Mouse (Mus musculus) R1 (cell line): ENCODE data around the gene Il9.

Source experiments
- DNase-seq: peaks from one replicate; pipeline ENCODE4 v3.0.0-alpha.2; 2018; ENCODE audit warnings: low read depth, low spot score

The Il9 gene

DNA sequence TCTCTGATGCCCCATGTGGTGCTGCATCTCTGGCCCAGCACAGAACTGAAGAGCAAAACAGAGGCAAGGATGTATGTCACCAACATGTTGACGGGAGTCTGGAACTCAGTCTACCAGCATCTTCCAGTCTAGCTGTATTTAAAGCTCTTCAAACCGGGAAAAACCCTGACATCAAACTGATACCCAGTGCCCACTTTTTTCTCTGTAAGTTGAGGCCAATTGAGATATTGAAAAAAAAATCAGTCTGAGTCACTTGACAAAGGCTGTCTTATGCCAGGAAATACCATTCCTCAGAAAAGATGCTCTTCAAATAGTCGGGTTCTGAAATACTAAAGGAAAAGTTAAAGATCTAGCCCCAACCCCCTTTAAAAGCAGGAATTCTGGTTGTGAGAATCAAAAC, at the start of gene Il9:
TSS of gene Il9 (minus strand) at position 101 of the 400 bp plus-strand sequence.
- DNase-seq = no peak

DNA sequence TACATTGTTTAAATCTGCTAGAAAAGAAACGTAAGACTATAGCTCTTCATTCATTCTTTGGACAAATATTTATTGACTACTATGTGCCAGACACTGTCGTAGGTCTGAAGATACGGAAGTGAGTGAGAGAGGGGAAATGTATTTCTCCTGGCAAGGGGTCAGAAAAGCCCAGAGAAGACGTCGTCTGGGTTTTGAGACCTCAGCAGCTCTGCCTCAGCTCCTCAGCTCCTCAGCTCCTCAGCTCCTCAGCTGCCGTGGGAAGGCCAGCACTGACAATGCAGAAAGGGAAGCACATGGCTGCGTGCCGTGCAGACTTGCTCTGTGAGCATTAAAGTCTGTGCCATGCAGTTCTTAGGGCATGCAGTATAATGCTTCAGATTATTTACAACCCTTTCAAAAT, 47.6 kb upstream of the Il9 start:
- DNase-seq = no peak

GRCm38 (mm10) chr13:56529031-56529430, 47.0 kb upstream of the Il9 start:
- DNase-seq = no peak

DNA sequence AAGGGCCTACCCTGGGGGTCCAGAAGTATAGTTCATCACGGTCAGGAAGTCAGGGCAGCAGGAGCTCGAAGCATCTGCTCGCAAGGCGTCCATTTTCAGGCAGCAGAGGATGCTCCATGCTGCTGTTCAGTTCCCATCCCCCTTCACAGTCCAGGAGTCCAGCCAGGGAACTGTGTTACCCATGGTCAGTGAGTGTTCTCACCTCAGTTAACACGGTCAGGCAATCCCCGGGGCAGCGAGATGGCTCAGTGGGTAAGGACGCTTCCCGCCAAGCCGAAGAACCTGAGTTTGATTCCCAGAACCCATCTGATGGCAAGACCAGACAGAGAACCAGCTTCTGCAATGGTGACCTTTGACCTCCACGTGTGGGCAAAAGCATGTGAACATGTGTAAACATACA, 46.2 kb upstream of the Il9 start:
- DNase-seq = no peak

DNA sequence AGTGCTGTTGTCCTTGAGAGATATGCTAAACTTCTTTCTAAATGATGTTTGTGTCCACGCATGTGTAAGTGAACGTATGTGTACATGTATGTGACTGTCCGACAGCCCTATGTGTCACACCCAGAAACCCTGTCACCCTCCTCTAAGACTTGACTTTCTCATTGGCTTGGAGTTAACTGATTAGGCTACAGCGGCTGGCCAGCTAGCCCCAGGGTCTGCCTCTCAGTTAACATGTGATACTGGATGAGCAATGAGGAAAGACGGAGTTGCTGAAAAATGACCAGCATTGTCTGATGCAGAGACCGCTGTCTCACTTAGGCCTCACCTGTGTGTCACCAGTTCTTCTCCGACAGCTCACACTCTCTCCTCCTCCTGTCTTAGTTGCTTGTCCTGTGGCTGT, 45.8 kb upstream of the Il9 start:
- DNase-seq = no peak

- no peak for DNase-seq
These were observed 44.8 kb upstream of the Il9 start for GRCm38 (mm10) chr13:56526871-56527270.

DNA sequence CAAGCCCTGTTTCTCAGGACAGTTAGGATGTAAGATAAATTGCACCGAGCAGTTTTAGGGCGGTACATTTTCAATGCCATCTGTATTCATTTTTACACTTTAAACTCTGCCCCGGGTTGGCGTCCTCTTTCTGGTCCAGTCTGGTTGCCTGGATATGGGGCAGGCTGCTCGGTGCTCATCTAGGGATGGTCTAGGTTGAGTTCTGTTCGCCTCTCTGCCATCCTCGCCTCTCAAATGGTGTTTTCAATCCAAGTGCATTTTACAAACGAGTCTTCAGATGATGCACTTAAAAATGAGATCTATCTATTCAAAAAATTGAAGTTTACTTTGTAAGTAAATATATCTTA, 40.7 kb upstream of the Il9 start:
- no peak for DNase-seq

GRCm38 (mm10) chr13:56522081-56522820, 40.2 kb upstream of the Il9 start, which contains the start of gene Fbxl21:
Fbxl21 (plus strand) TSS chr13:56522472.
- peak; percentile 92 for DNase-seq

- no peak for DNase-seq
These were observed 34.8 kb upstream of the Il9 start for GRCm38 (mm10) chr13:56516816-56517215.

DNA sequence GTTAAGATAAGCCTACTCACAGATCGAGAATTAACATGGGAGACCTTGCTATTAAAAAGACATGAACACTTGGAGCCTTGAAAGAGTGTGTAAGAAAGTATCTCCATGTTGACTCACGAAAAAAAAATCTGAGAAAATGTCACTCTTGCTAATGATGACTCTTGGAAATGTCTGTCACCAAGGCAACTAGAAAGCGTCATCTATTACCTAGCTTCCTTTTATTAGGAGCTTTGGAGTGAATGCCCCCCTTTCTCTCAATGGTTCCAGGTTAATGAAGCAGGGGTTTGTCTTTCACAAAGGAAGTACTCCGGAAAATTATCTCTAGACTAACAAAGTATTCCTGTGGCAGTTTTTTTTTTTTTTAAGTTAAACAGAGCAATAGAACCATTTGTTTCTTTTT, 34.3 kb upstream of the Il9 start:
- no peak for DNase-seq

DNA sequence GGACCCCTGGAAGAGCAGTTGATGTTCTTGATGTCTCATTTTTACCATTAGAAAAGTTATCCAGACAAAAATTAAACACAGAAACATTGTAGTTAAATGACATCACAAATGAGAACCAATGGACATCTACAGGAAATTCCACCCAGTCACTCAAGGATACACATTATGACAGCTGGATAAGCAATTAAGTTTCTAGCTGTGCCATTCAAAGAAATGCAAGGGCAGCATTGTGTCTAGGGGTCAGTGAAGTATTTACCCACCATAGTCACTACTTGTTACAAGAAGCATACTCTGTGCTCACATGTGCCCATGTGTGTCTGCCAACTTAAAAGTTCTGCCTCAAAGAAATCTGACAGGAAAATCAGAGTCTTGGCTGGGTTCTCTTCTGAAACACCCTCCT, 31.5 kb upstream of the Il9 start:
- no peak for DNase-seq

GRCm38 (mm10) chr13:56509796-56510195, 27.8 kb upstream of the Il9 start:
- DNase-seq = no peak

DNA sequence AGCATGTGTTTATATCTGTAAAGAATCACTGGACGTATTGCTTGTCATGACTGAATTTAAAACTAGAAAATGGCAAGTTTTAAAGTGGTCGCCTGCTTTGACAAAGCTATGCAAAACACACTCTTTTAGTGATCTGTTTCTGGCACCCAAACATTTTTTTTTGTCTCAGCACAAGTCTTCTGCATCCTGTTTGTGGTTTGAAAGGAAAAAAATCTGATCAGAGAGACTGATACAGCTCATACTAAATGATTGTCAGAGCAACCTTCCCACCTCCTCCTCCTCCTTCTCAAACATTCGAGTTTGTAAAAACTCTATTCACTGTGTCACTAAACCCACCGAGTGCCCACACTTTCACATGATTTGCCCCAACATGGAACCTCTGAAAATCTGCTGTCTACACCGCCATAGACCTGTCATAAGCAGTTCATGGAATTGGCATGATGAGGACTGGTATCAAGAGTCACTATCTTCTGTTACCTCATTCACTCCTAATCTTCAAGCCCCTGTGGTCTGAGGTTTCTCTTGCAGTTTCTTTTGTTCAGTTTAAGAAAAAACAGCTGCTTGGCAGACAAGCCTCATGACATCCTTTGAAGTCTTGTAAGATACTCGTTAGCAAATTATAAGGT, 24.9 kb upstream of the Il9 start:
- DNase-seq = no peak

- no peak for DNase-seq
These were observed 19.9 kb upstream of the Il9 start for GRCm38 (mm10) chr13:56501866-56502420.

GRCm38 (mm10) chr13:56500636-56501035, 18.6 kb upstream of the Il9 start:
- no peak for DNase-seq

- DNase-seq = peak; percentile 16
These were observed 18.1 kb upstream of the Il9 start for GRCm38 (mm10) chr13:56500132-56500531.

- no peak for DNase-seq
These were observed 12.4 kb upstream of the Il9 start for GRCm38 (mm10) chr13:56494440-56494839.

DNA sequence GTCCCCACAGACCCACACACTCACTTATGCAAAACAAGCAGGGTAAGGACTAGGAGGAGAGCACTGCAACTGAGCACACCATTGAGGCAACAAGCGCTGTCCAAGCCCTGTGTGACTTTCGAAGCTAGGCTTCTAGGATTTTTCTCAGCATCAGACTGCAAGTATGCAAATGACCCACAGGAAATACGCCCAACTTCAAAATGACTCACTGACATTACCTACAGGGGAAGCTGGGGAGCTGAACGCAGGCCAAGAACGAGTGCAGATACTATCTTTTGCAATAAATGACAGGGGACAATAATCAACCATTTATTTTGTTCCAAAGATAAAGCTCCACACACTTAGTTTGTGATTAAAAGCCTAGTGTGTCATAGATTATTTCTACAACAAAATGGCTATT, 6.0 kb upstream of the Il9 start:
- no peak for DNase-seq

GRCm38 (mm10) chr13:56478027-56478426, 4.0 kb downstream of the Il9 start:
- no peak for DNase-seq

- DNase-seq = no peak
These were observed 4.8 kb downstream of the Il9 start for GRCm38 (mm10) chr13:56477271-56477670.

GRCm38 (mm10) chr13:56476790-56477189, 5.3 kb downstream of the Il9 start:
- no peak for DNase-seq

GRCm38 (mm10) chr13:56475363-56475762, 6.7 kb downstream of the Il9 start:
- peak; percentile 65 for DNase-seq

- no peak for DNase-seq
These were observed 9.4 kb downstream of the Il9 start for GRCm38 (mm10) chr13:56472661-56473060.
